Mouse (Mus musculus) midbrain, embryonic 10.5 days (tissue): ENCODE results near the gene Smdt1. TPM values are rescaled to one million over a fixed set of nuclear protein-coding genes. Genes with fewer than 3 reads are reported as not detected.
A peak's percentile ranks its signal among the peaks of the same experiment; 100 is the strongest.

Experiments used
- DNase-seq: peaks from one replicate; pipeline ENCODE4 v3.0.0-alpha.2; 2017; ENCODE audit warnings: low spot score
- H3K27ac ChIP-seq: fragments of 300-500 bp; sonication (generic); replicated peaks from 2 replicates; pipeline ENCODE4 v1.5.1; 2016; ENCODE audit warnings: mild to moderate bottlenecking
- H3K27me3 ChIP-seq: fragments of 300-500 bp; sonication (generic); 2 replicates; pipeline ENCODE4 v1.6.1; 2016; ENCODE audit warnings: low read depth, mild to moderate bottlenecking; ENCODE audit not compliant: poor library complexity, severe bottlenecking
- H3K36me3 ChIP-seq: fragments of 300-500 bp; sonication (generic); 2 replicates; pipeline ENCODE4 v1.6.1; 2016; ENCODE audit warnings: mild to moderate bottlenecking, moderate library complexity
- H3K4me1 ChIP-seq: fragments of 300-500 bp; sonication (generic); 2 replicates; pipeline ENCODE4 v1.6.1; 2016
- H3K4me3 ChIP-seq: fragments of 300-500 bp; sonication (generic); 2 replicates; pipeline ENCODE4 v1.5.1; 2016; ENCODE audit warnings: mild to moderate bottlenecking, moderate library complexity
- H3K9me3 ChIP-seq: fragments of 300-500 bp; sonication (generic); replicated peaks from 2 replicates; pipeline ENCODE4 v1.6.1; 2016; ENCODE audit warnings: mild to moderate bottlenecking
- WGBS: fragments of 180-500 bp; shearing (Covaris S2); methylation state at CpG from one replicate; pipeline ENCODE4 v1.1.7; 2016; 5-methylcytosine and 5-hydroxymethylcytosine counted together
- polyA plus RNA-seq: library from polyadenylated mRNA; unstranded; fragments of >200 nt; fragmentation: Nextera tagmentation; extraction: Ambion mirVana; gene quantifications from 2 replicates; pipeline ENCODE4 v1.2.1, GENCODE M21; 2016

Smdt1 gene
- polyA plus RNA-seq, 1 experiment from 2014 or later, result 253 TPM

- Histone ChIP-seq H3K4me3 (no peak overlapping the region), H3K4me1 (peaks cover 45% of the 10 kb centered on the region)
These were observed 2.1 kb upstream of the Smdt1 start for GRCm38 (mm10) chr15:82336629-82337028.

DNA sequence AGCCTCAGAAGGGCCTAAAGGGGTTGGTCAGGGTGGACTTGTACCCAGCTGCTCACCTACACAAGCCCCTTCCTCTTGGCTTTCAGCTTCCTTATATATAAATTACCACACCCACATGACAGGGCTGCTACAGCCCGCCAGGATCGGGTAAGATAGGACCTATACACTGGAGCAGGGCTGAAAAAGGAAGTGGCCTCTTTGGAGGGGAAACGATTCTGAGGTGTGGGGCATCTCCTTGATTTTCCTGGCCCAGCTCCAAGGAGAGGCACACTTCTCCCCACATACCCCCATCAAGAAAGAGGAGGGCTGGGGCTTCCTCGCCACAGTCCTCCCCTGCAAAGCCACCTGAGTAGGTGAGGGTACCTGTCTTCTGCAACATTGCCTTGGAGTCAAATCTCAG, 884 bp upstream of the Smdt1 start:
- 49% methylated on average over 4 of the region's 4 CpGs for WGBS
- peak overlapping the region; percentile 85 for H3K27ac ChIP-seq
- peaks cover 47% of the 10 kb centered on the region for H3K4me1 ChIP-seq

More at GRCm38 (mm10) chr15:82336629-82337028, 2.1 kb upstream of the Smdt1 start:
- 83% methylated on average over 12 of the region's 12 CpGs for WGBS
- H3K9me3 ChIP-seq, result no peaks in the 10 kb centered on the region
- peaks cover 45% of the 10 kb centered on the region for H3K36me3 ChIP-seq
- DNase-seq, result no peak
- H3K27me3 ChIP-seq, result peaks cover 26% of the 10 kb centered on the region
- H3K27ac ChIP-seq, result no peak overlapping the region

DNA sequence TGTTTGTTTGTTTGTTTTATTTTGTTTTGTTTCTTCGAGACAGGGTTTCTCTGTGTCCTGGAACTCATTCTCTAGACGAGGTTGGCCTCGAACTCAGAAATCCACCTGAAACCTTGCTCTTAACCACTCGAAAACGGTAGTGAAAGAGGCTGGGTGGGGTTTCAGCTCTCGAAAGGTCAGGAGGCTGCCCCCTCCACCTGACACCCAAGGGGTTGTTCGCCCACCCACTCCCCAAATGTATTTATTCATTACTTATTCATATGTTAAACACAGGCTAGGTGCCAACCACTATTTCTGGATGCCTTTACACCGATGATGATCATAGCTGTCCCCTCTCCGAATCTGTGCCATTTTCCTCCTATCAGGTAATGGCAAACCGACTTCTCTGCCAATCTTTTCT, 391 bp downstream of the Smdt1 start:
- Histone ChIP-seq H3K27me3 (peaks cover 34% of the 10 kb centered on the region), H3K9me3 (no peaks in the 10 kb centered on the region), H3K27ac (peak overlapping the region; percentile 85), H3K4me3 (peak overlapping the region; percentile 60), H3K36me3 (peaks cover 28% of the 10 kb centered on the region), H3K4me1 (peaks cover 48% of the 10 kb centered on the region)
- WGBS, result 58% methylated on average over 10 of the region's 10 CpGs
- no peak for DNase-seq

More for the DNA sequence above, 884 bp upstream of the Smdt1 start:
- Histone ChIP-seq H3K4me3 (peak overlapping the region; percentile 60), H3K36me3 (peaks cover 35% of the 10 kb centered on the region), H3K27me3 (peaks cover 34% of the 10 kb centered on the region), H3K9me3 (no peaks in the 10 kb centered on the region)
- no peak for DNase-seq

DNA sequence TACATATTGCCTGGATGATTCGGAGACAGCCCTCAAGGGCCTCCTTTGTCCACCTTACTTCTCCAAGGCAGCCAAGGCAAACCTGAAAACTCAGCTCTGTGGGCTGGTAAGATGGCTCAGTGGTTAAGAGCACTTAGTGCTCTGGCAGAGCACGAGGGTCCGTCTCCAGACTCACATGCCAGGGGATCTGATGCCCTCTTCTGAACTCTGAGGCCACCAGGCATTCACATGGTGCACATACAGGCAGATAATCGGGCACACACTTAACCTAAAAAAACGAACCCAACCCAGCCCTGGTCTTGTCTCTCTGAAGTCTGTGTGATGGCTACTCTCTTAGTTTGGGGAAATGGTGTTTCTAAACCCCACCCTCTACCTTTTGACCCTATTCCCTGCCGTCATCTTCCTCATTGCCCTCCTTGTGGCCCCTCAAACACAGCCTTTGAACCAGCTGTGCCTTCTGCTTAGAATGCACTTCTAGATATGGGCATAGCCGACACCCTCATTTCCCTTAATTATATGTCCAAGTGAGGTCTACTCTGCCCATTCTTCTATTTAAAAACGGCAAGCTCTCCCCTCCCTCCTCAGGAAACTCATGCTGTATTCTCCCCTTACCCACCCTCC, 985 bp downstream of the Smdt1 start:
- Histone ChIP-seq H3K27ac (no peak overlapping the region), H3K36me3 (peaks cover 22% of the 10 kb centered on the region), H3K9me3 (no peaks in the 10 kb centered on the region), H3K27me3 (peaks cover 34% of the 10 kb centered on the region), H3K4me3 (no peak overlapping the region), H3K4me1 (peaks cover 54% of the 10 kb centered on the region)
- no peak for DNase-seq
- WGBS, result 78% methylated on average over 8 of the region's 8 CpGs

DNA sequence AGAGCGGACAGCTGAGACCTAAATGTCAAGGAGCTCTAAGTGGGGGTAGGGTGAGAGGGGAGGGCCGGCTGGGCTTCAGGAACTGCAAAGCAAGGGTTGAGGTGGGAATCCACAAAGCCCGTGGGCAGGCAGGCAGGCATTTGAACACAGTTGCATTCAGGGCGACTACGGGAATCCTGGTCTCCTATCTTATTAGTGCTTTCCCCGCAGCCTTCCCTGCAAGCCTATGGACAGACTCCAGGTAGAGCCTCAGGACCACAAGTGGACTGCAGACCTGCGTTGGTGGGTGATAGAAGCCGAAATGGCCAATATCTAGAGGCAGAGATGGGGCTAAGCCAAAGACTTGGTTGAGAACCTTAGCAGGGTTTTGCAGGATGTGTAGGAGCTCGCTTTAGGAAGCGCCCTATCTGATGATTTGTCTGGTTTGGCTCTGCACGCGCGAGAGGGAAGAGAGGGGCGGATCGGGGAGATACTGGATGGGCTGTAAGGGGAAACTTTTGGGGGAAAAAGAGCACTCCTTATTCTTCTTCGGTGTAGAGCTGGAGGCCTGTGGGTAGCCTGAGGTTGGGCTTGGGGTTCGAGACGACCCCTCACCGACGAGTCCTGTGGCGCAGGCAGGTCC, 1.8 kb downstream of the Smdt1 start:
- 42% methylated on average over 21 of the region's 21 CpGs for WGBS
- peak overlapping the region; percentile 84 for H3K27ac ChIP-seq
- peaks cover 55% of the 10 kb centered on the region for H3K4me1 ChIP-seq
- DNase-seq, result no peak
- H3K36me3 ChIP-seq, result peaks cover 14% of the 10 kb centered on the region
- H3K9me3 ChIP-seq, result no peaks in the 10 kb centered on the region
- peaks cover 34% of the 10 kb centered on the region for H3K27me3 ChIP-seq
- peak overlapping the region; percentile 49 for H3K4me3 ChIP-seq

DNA sequence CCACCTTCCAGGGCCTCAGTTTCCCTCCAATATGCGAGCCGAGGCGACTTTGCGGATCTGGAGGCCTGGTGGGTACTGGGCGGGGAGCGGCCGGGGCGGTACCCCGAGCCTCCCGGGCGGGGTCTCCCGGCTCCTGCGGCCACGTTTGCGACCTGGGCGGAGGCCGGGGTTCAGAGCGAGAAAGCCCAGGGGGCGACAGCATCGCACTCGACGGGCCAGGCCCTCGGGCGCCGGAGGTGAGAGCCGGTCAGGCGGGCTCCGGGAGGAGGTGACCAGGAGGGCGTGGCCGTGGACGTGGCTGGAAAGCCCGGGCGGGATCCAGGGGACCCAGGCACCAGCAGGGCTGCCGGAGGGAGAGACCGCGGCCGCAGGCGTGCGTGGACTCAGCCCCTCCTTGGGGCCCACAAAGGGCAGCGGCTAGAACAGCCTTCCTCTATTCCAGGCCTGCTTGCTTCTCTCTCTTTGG, 2.3 kb downstream of the Smdt1 start:
- peaks cover 55% of the 10 kb centered on the region for H3K4me1 ChIP-seq
- peak; percentile 50 for DNase-seq
- H3K9me3 ChIP-seq, result no peaks in the 10 kb centered on the region
- H3K27ac ChIP-seq, result peak overlapping the region; percentile 84
- peak overlapping the region; percentile 49 for H3K4me3 ChIP-seq
- peaks cover 9% of the 10 kb centered on the region; the same call in 1 of the 2 replicates for H3K36me3 ChIP-seq
- 3% methylated on average over 40 of the region's 40 CpGs for WGBS
- peaks cover 34% of the 10 kb centered on the region for H3K27me3 ChIP-seq

DNA sequence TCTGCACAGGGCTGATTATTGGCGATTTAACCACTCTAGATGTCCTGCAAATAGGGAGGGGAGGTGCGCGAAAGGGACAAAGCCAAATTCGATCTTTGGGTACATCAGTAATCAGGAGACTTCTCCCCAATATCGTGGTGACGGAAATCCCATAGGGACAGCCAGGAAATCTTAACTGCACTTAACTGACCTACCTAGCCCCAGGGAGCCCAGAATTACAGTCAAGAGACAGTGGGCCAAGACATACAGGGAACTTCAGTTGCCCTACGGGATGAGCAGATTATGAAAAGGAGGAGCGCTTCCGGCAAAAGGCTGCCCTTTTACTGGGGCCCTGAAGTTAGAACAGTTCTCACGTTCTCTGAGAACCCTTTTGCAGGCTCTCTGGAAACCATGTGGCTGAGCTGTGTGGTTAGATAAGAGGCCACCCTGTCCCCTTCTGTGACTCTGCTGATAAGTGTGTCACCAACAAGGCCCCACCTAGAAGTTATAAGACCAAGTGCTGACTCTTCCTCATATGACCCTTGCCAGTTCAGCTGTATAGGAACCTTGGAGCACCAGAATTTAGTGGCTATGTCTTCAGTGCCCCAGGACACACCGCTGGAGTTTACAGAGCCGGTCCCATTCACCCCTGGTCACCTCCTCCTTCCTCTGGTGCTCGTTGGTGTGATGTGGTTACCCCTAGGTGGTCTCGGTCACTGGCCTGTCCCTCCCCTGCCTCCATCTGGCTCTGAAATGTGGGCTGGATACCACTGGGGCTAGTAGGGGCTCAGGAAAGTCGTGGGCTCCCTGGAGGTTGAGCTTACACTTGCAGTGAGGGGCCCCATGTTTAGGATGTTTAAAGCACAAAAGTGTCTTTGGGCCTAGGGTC, 3.1 kb downstream of the Smdt1 start:
- H3K27me3 ChIP-seq, result peaks cover 34% of the 10 kb centered on the region
- DNase-seq, result no peak
- peak overlapping the region; percentile 84; the same call in 1 of the 2 replicates for H3K27ac ChIP-seq
- H3K4me3 ChIP-seq, result peak overlapping the region; percentile 49
- 68% methylated on average over 15 of the region's 15 CpGs for WGBS
- peaks cover 55% of the 10 kb centered on the region for H3K4me1 ChIP-seq
- 0 out of 2 replicates have a peak, but pooled peaks cover under 1% of the 10 kb centered on the region for H3K36me3 ChIP-seq
- no peaks in the 10 kb centered on the region for H3K9me3 ChIP-seq

- no peak for DNase-seq
- Histone ChIP-seq H3K27me3 (peaks cover 34% of the 10 kb centered on the region), H3K4me1 (peaks cover 55% of the 10 kb centered on the region), H3K9me3 (no peaks in the 10 kb centered on the region), H3K36me3 (peaks cover 3% of the 10 kb centered on the region), H3K27ac (no peak overlapping the region), H3K4me3 (no peak overlapping the region)
- WGBS, result 72% methylated on average over 5 of the region's 5 CpGs
These were observed 3.8 kb downstream of the Smdt1 start for GRCm38 (mm10) chr15:82342543-82342935.

- peaks cover 14% of the 10 kb centered on the region for H3K36me3 ChIP-seq
- WGBS, result 90% methylated on average over 27 of the region's 27 CpGs
- peaks cover 49% of the 10 kb centered on the region for H3K4me1 ChIP-seq
- DNase-seq, result no peak
- H3K27me3 ChIP-seq, result peaks cover 34% of the 10 kb centered on the region
- H3K27ac ChIP-seq, result 0 out of 2 replicates have a peak overlapping the region, but pooled peaks have one; percentile 15
- H3K4me3 ChIP-seq, result no peak overlapping the region
- no peaks in the 10 kb centered on the region for H3K9me3 ChIP-seq
These were observed 4.9 kb downstream of the Smdt1 start for GRCm38 (mm10) chr15:82343368-82344287.

DNA sequence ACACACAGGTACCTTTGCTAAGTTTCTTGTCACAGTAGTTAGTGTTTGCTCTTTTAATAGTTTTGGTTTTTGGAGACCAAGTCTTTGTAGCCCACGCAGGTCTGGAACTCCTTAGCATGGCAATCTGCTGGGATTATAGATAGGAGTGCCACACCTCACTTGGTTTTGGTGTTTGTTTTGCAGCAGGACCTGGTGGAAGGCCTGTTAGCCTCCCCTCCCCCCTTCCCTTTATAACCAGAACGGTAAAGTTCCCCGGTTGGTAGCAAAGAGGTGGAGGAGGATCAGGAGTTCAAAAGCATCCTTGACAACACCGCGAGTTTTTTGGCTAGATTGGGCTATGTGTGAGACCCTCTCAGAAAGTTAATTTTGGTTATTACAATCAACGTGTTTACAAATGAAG, 6.2 kb downstream of the Smdt1 start:
- peaks cover 42% of the 10 kb centered on the region for H3K4me1 ChIP-seq
- H3K27ac ChIP-seq, result 0 out of 2 replicates have a peak overlapping the region, but pooled peaks have one; percentile 42
- 89% methylated on average over 6 of the region's 6 CpGs for WGBS
- H3K9me3 ChIP-seq, result no peaks in the 10 kb centered on the region
- DNase-seq, result no peak
- peaks cover 24% of the 10 kb centered on the region for H3K27me3 ChIP-seq
- H3K36me3 ChIP-seq, result peaks cover 28% of the 10 kb centered on the region
- no peak overlapping the region for H3K4me3 ChIP-seq

GRCm38 (mm10) chr15:82345820-82346470, 7.2 kb downstream of the Smdt1 start:
- peaks cover 34% of the 10 kb centered on the region for H3K4me1 ChIP-seq
- peak; percentile 98 for DNase-seq
- WGBS, result under 1% methylated on average over 51 of the region's 51 CpGs
- H3K27ac ChIP-seq, result peak overlapping the region; percentile 95
- peaks cover 38% of the 10 kb centered on the region for H3K36me3 ChIP-seq
- peaks cover 15% of the 10 kb centered on the region for H3K27me3 ChIP-seq
- peak overlapping the region; percentile 80 for H3K4me3 ChIP-seq
- no peaks in the 10 kb centered on the region for H3K9me3 ChIP-seq
